Mouse (Mus musculus) mature B cell (primary cell): ENCODE measurements around the gene Fam160a1.

ENCODE experiments used
- in situ Hi-C: fragments of 300-500 bp; cut with MboI; formaldehyde crosslinking; loops from 2 replicates; pipeline ENCODE4 v1.14.3; 2019

The Fam160a1 gene

GRCm38 (mm10) chr3:85748863-85749262 is 68.2 kb downstream of the Fam160a1 start:
- in situ Hi-C loops, result no loop called here

- in situ Hi-C loops, result no loop called here
These were observed 71.0 kb downstream of the Fam160a1 start for GRCm38 (mm10) chr3:85746116-85746515.

- in situ Hi-C loops, result no loop called here
These were observed 75.3 kb downstream of the Fam160a1 start for GRCm38 (mm10) chr3:85741767-85742166.

- in situ Hi-C loops, result no loop called here
These were observed 78.5 kb downstream of the Fam160a1 start for GRCm38 (mm10) chr3:85738591-85738990.

- in situ Hi-C loops, result no loop called here
These were observed 83.0 kb downstream of the Fam160a1 start for GRCm38 (mm10) chr3:85733939-85734729.

GRCm38 (mm10) chr3:85727171-85727570 is 89.9 kb downstream of the Fam160a1 start:
- in situ Hi-C loops, result no loop called here

GRCm38 (mm10) chr3:85725971-85726370 is 91.1 kb downstream of the Fam160a1 start:
- in situ Hi-C loops, result no loop called here

- in situ Hi-C loops, result no loop called here
These were observed 92.0 kb downstream of the Fam160a1 start for GRCm38 (mm10) chr3:85725110-85725509.

GRCm38 (mm10) chr3:85722581-85722980 is 94.5 kb downstream of the Fam160a1 start:
- in situ Hi-C loops, result loop anchor here (25.0 kb wide), 1 partner anchor 390 kb away; no protein-coding TSS in a partner anchor

GRCm38 (mm10) chr3:85715764-85716297 is 101.3 kb downstream of the Fam160a1 start:
- in situ Hi-C loops, result loop anchor here (25.0 kb wide), 1 partner anchor 396 kb away; no protein-coding TSS in a partner anchor

GRCm38 (mm10) chr3:85713936-85714709 is 103.0 kb downstream of the Fam160a1 start:
- in situ Hi-C loops, result loop anchor here (25.0 kb wide), 1 partner anchor 398 kb away; no protein-coding TSS in a partner anchor

- in situ Hi-C loops, result loop anchor here (25.0 kb wide), 1 partner anchor 402 kb away; no protein-coding TSS in a partner anchor
These were observed 106.4 kb downstream of the Fam160a1 start for GRCm38 (mm10) chr3:85710695-85711094.

- in situ Hi-C loops, result loop anchor here (25.0 kb wide), 1 partner anchor 405 kb away; no protein-coding TSS in a partner anchor
These were observed 109.7 kb downstream of the Fam160a1 start for GRCm38 (mm10) chr3:85707421-85707820.

- in situ Hi-C loops, result loop anchor here (25.0 kb wide), 1 partner anchor 409 kb away; no protein-coding TSS in a partner anchor
These were observed 113.8 kb downstream of the Fam160a1 start for GRCm38 (mm10) chr3:85703141-85703882.

GRCm38 (mm10) chr3:85698496-85698895 is 118.6 kb downstream of the Fam160a1 start:
- in situ Hi-C loops, result no loop called here

- in situ Hi-C loops, result no loop called here
These were observed 122.0 kb downstream of the Fam160a1 start for GRCm38 (mm10) chr3:85695056-85695455.

GRCm38 (mm10) chr3:85693013-85693412 is 124.1 kb downstream of the Fam160a1 start:
- in situ Hi-C loops, result no loop called here

- in situ Hi-C loops, result no loop called here
These were observed 126.0 kb downstream of the Fam160a1 start for GRCm38 (mm10) chr3:85691134-85691533.

GRCm38 (mm10) chr3:85688341-85688740 is 128.8 kb downstream of the Fam160a1 start:
- in situ Hi-C loops, result no loop called here

- in situ Hi-C loops, result no loop called here
These were observed 131.8 kb downstream of the Fam160a1 start for GRCm38 (mm10) chr3:85685271-85685670.

- in situ Hi-C loops, result no loop called here
These were observed 133.5 kb downstream of the Fam160a1 start for GRCm38 (mm10) chr3:85683618-85684017.
